ENCODE assay signal across 8 mouse cellular contexts in the genomic region with DNA sequence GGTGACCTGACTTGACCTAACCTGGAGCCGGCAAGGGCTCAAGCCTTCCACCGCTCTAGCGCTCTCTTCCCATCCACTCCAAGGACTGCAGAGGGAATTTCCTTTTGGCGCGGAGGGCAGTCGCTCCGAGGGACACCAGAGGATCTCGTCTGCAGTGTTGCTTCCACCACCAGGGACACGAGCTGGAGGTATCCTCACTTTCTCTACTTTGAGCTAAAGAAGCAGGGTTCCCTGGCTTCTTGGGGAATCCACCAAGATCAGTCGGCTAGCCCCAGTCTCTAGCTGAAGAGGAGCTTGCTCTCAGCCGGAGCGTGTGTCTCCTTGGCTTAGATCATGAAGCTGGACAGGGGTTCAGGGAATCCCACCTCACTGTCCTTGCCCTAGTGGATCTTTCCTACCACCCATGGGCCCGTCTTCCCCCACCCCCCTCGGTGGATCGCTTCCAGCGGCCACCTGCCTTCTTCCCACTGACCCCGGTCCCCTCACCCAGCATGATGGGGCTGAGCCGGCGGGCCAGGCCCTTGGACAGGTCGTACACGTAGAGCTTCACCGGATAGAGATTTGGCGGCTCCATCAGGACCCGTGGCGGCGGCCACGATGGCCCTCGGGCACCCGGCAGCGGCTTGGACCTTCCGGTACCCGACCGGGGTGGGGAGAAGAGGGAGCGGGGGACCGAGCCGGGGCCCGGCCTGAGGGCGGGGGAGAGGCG. TPM values are rescaled to one million over a fixed set of nuclear protein-coding genes. Genes with fewer than 3 reads are reported as not detected.
A peak's percentile ranks its signal among the peaks of the same experiment; 100 is the strongest.
DNase-seq lines count a peak whose midpoint lies in the region; ATAC-seq lines count a peak whose summit lies in the region.

No protein-coding gene starts in this region.

- DNase-seq in frontal cortex, postnatal 25 days (ENCODE audit: low spot score in 2 of 2), result no peak
- DNase-seq in brain, adult 2 months (ENCODE audit: low read depth, low spot score), result peak; percentile 71
- no peak for DNase-seq in forebrain, embryonic 10.5 days (ENCODE audit: extremely low spot score, low spot score)
- peak; percentile 34 to 43 for DNase-seq in left cerebral cortex, postnatal 14 days (ENCODE audit: low spot score in 2 of 2)
- DNase-seq in right cerebral cortex, postnatal 4 days, result peak; percentile 21

- no peaks in the 10 kb centered on the region for H3K27me3 ChIP-seq in forebrain, embryonic 10.5 days (ENCODE audit: poor library complexity, severe bottlenecking)
- H3K27me3 ChIP-seq in hindbrain, embryonic 12.5 days, result no peaks in the 10 kb centered on the region

- peaks cover 37% of the 10 kb centered on the region for H3K36me3 ChIP-seq in forebrain, embryonic 10.5 days (replicated peaks)
- H3K36me3 ChIP-seq in hindbrain, embryonic 12.5 days, result peaks cover 18% of the 10 kb centered on the region

- peak overlapping the region; percentile 90 for H3K27ac ChIP-seq in forebrain, embryonic 10.5 days
- H3K27ac ChIP-seq in hindbrain, embryonic 12.5 days, result peak overlapping the region; percentile 84

- peak overlapping the region; percentile 86 for H3K4me3 ChIP-seq in forebrain, embryonic 10.5 days
- H3K4me3 ChIP-seq in hindbrain, embryonic 12.5 days, result peak overlapping the region; percentile 89

- intact Hi-C loops in left cerebral cortex, postnatal 14 days (cut with DNase I), result no loop called here

- H3K4me2 ChIP-seq in hindbrain, embryonic 12.5 days (replicated peaks), result peak overlapping the region; percentile 82

- under 1% methylated on average over 39 of the region's 39 CpGs for WGBS in forebrain, embryonic 10.5 days
- under 1% methylated on average over 33 of the region's 39 CpGs for WGBS in hindbrain, embryonic 12.5 days

- H3K9me3 ChIP-seq in forebrain, embryonic 10.5 days, result no peaks in the 10 kb centered on the region
- no peaks in the 10 kb centered on the region for H3K9me3 ChIP-seq in hindbrain, embryonic 12.5 days (replicated peaks)

- peak; percentile 38 for ATAC-seq in frontal cortex, adult (ENCODE audit: low TSS enrichment)
- peak; percentile 84 for ATAC-seq in hindbrain, embryonic 12.5 days (ENCODE audit: low FRiP score)
- 0 out of 2 replicates have a peak, but pooled peaks have one; percentile 2 for ATAC-seq in megakaryocyte, adult 5-6 weeks (ENCODE audit: poor library complexity, severe bottlenecking)

- peak overlapping the region; percentile 95 for H3K9ac ChIP-seq in hindbrain, embryonic 12.5 days

- H3K4me1 ChIP-seq in forebrain, embryonic 10.5 days, result peaks cover 34% of the 10 kb centered on the region
- peaks cover 20% of the 10 kb centered on the region for H3K4me1 ChIP-seq in hindbrain, embryonic 12.5 days

RNA-seq across cellular contexts. Expression of gene Desi1, which starts 18.1 kb away (rescaled TPM):
- polyA plus RNA-seq in forebrain, embryonic 10.5 days (2016; fragmentation: Nextera tagmentation; extraction: Ambion mirVana), result 35.2 and 36.5 TPM in 2 replicates
- polyA plus RNA-seq in hindbrain, embryonic 12.5 days (2016; fragmentation: Nextera tagmentation; extraction: Ambion mirVana), result 41.4 and 42.3 TPM in 2 replicates
- 100 to 1,000 TPM; 103 to 117 TPM for total RNA-seq in left cerebral cortex, postnatal 14 days (2021)
- 19.1 and 26.3 TPM in 2 replicates for total RNA-seq in megakaryocyte, adult 5-6 weeks (2015)
- 2.6 and 3.9 TPM in 2 replicates for total RNA-seq in megakaryocyte, adult 5-6 weeks (2017)

RNA-seq across cellular contexts. Expression of gene Xrcc6, which starts 27.9 kb away (rescaled TPM):
- polyA plus RNA-seq in forebrain, embryonic 10.5 days (2016; fragmentation: Nextera tagmentation; extraction: Ambion mirVana), result 90.8 and 94.9 TPM in 2 replicates
- 58.4 and 62.3 TPM in 2 replicates for polyA plus RNA-seq in hindbrain, embryonic 12.5 days (2016; fragmentation: Nextera tagmentation; extraction: Ambion mirVana)
- total RNA-seq in left cerebral cortex, postnatal 14 days (2021), result 10 to 100 TPM; 18.7 to 23.9 TPM
- total RNA-seq in megakaryocyte, adult 5-6 weeks (2015), result 28.8 and 36.2 TPM in 2 replicates
- 82.5 and 83.2 TPM in 2 replicates for total RNA-seq in megakaryocyte, adult 5-6 weeks (2017)

RNA-seq across cellular contexts. Expression of gene Snu13, which starts 31.9 kb away (rescaled TPM):
- 386 and 402 TPM in 2 replicates for polyA plus RNA-seq in forebrain, embryonic 10.5 days (2016; fragmentation: Nextera tagmentation; extraction: Ambion mirVana)
- polyA plus RNA-seq in hindbrain, embryonic 12.5 days (2016; fragmentation: Nextera tagmentation; extraction: Ambion mirVana), result 169 and 192 TPM in 2 replicates
- 100 to 1,000 TPM in 1 of 2 experiments, 10 to 100 TPM in 1; 91.1 to 102 TPM for total RNA-seq in left cerebral cortex, postnatal 14 days (2021)
- total RNA-seq in megakaryocyte, adult 5-6 weeks (2015), result 104 and 106 TPM in 2 replicates
- 79.1 and 80.3 TPM in 2 replicates for total RNA-seq in megakaryocyte, adult 5-6 weeks (2017)

RNA-seq across cellular contexts. Expression of gene 1700029P11Rik, which starts 35.2 kb away (rescaled TPM):
- polyA plus RNA-seq in forebrain, embryonic 10.5 days (2016; fragmentation: Nextera tagmentation; extraction: Ambion mirVana), result not detected in 2 replicates
- not detected in 2 replicates for polyA plus RNA-seq in hindbrain, embryonic 12.5 days (2016; fragmentation: Nextera tagmentation; extraction: Ambion mirVana)
- total RNA-seq in left cerebral cortex, postnatal 14 days (2021), result not detected
- not detected in 2 replicates for total RNA-seq in megakaryocyte, adult 5-6 weeks (2015)
- total RNA-seq in megakaryocyte, adult 5-6 weeks (2017), result not detected in 2 replicates

RNA-seq across cellular contexts. Expression of gene 4930407I10Rik, which starts 43.4 kb away (rescaled TPM):
- not detected in 2 replicates for polyA plus RNA-seq in forebrain, embryonic 10.5 days (2016; fragmentation: Nextera tagmentation; extraction: Ambion mirVana)
- not detected in 2 replicates for polyA plus RNA-seq in hindbrain, embryonic 12.5 days (2016; fragmentation: Nextera tagmentation; extraction: Ambion mirVana)
- not detected for total RNA-seq in left cerebral cortex, postnatal 14 days (2021)
- total RNA-seq in megakaryocyte, adult 5-6 weeks (2015), result not detected in 2 replicates
- total RNA-seq in megakaryocyte, adult 5-6 weeks (2017), result not detected in 2 replicates

Comparison
In these comparisons a context has a peak if more than half of its experiments do, and no peak if none do; other contexts are left out.
1. ATAC-seq: peak in every context shown above with its lines; median percentile 84 in hindbrain, embryonic 12.5 days; 38 in frontal cortex, adult; 2 in megakaryocyte, adult 5-6 weeks.
2. DNase-seq: peak in brain, adult 2 months (single experiment), left cerebral cortex, postnatal 14 days (2 of 2) and right cerebral cortex, postnatal 4 days (single experiment); none in frontal cortex, postnatal 25 days (0 of 2) and forebrain, embryonic 10.5 days (single experiment).